Mouse (Mus musculus): ENCODE measurements around the gene Zmiz1. TPM values are rescaled to one million over a fixed set of nuclear protein-coding genes. Genes with fewer than 3 reads are reported as not detected.

Zmiz1 gene
- polyA plus RNA-seq, 1 experiment from 2014 or later: 45.8 TPM

GRCm38 (mm10) chr14:25516640-25517591, 57.9 kb downstream of the Zmiz1 start:
- Histone ChIP-seq H3K4me3 (0 out of 2 replicates have a peak overlapping the region, but pooled peaks have one; percentile 6), H3K36me3 (peaks cover 10% of the 10 kb centered on the region), H3K27me3 (ENCODE audit: insufficient read depth, poor library complexity, severe bottlenecking) (no peaks in the 10 kb centered on the region), H3K9me3 (no peaks in the 10 kb centered on the region), H3K4me1 (peaks cover 98% of the 10 kb centered on the region), H3K27ac (peak overlapping the region; percentile 87)
- DNase-seq (ENCODE audit: low spot score): no peak
- 18% methylated on average over 13 of the region's 13 CpGs for WGBS

DNA sequence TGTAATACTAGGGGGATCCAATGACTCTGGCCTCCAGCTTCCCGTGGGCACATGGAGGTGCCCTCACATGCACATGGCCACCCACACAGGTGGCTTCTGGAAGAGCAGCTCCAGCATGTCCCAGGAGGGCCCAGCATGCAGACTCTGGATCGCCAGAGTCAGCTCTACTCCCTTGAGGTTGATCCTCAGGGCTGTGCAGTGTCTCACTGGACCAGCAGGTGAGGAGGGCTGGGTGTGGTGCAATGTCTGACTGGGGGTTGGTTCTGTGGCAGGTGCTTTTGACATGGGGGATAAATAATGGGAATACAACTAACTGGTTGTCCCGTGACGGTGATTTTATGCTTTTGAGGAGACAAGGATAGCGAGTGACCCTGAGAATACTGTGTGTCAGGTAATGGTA, 59.7 kb downstream of the Zmiz1 start:
- WGBS: 92% methylated on average over 5 of the region's 5 CpGs
- peaks cover 5% of the 10 kb centered on the region; the same call in 1 of the 2 replicates for H3K36me3 ChIP-seq
- no peak for DNase-seq (ENCODE audit: low spot score)
- H3K27me3 ChIP-seq (ENCODE audit: insufficient read depth, poor library complexity, severe bottlenecking): no peaks in the 10 kb centered on the region
- no peaks in the 10 kb centered on the region for H3K9me3 ChIP-seq
- no peak overlapping the region for H3K4me3 ChIP-seq
- peaks cover 98% of the 10 kb centered on the region for H3K4me1 ChIP-seq
- H3K27ac ChIP-seq: peak overlapping the region; percentile 48; the same call in 1 of the 2 replicates

- Histone ChIP-seq H3K4me1 (peaks cover 99% of the 10 kb centered on the region), H3K4me3 (no peak overlapping the region), H3K36me3 (peaks cover 11% of the 10 kb centered on the region; the same call in 1 of the 2 replicates), H3K27me3 (ENCODE audit: insufficient read depth, poor library complexity, severe bottlenecking) (no peaks in the 10 kb centered on the region), H3K27ac (peak overlapping the region; percentile 87), H3K9me3 (no peaks in the 10 kb centered on the region)
- no peak for DNase-seq (ENCODE audit: low spot score)
- WGBS: 42% methylated on average over 4 of the region's 4 CpGs
Measured at GRCm38 (mm10) chr14:25519656-25520055, 60.7 kb downstream of the Zmiz1 start.

- no peaks in the 10 kb centered on the region for H3K27me3 ChIP-seq (ENCODE audit: insufficient read depth, poor library complexity, severe bottlenecking)
- DNase-seq (ENCODE audit: low spot score): no peak
- peak overlapping the region; percentile 87 for H3K27ac ChIP-seq
- no peaks in the 10 kb centered on the region for H3K9me3 ChIP-seq
- WGBS: 74% methylated on average over 4 of the region's 4 CpGs
- H3K36me3 ChIP-seq: peaks cover 6% of the 10 kb centered on the region; the same call in 1 of the 2 replicates
- H3K4me3 ChIP-seq: no peak overlapping the region
- peaks cover 99% of the 10 kb centered on the region for H3K4me1 ChIP-seq
Measured at GRCm38 (mm10) chr14:25520589-25520988, 61.6 kb downstream of the Zmiz1 start.

- H3K9me3 ChIP-seq: no peaks in the 10 kb centered on the region
- H3K36me3 ChIP-seq: peaks cover 6% of the 10 kb centered on the region; the same call in 1 of the 2 replicates
- no peak overlapping the region for H3K4me3 ChIP-seq
- WGBS: 62% methylated on average over 9 of the region's 9 CpGs
- peaks cover 99% of the 10 kb centered on the region for H3K4me1 ChIP-seq
- H3K27ac ChIP-seq: peak overlapping the region; percentile 87
- DNase-seq (ENCODE audit: low spot score): no peak
- H3K27me3 ChIP-seq (ENCODE audit: insufficient read depth, poor library complexity, severe bottlenecking): no peaks in the 10 kb centered on the region
Measured at GRCm38 (mm10) chr14:25520991-25521390, 62.0 kb downstream of the Zmiz1 start.

- 68% methylated on average over 4 of the region's 4 CpGs for WGBS
- H3K27me3 ChIP-seq (ENCODE audit: insufficient read depth, poor library complexity, severe bottlenecking): no peaks in the 10 kb centered on the region
- peaks cover 99% of the 10 kb centered on the region for H3K4me1 ChIP-seq
- H3K9me3 ChIP-seq: no peaks in the 10 kb centered on the region
- peaks cover 7% of the 10 kb centered on the region; the same call in 1 of the 2 replicates for H3K36me3 ChIP-seq
- peak overlapping the region; percentile 87; the same call in 1 of the 2 replicates for H3K27ac ChIP-seq
- H3K4me3 ChIP-seq: no peak overlapping the region
- DNase-seq (ENCODE audit: low spot score): no peak
Measured at GRCm38 (mm10) chr14:25521500-25521899, 62.5 kb downstream of the Zmiz1 start.

GRCm38 (mm10) chr14:25522415-25522814, 63.4 kb downstream of the Zmiz1 start:
- peaks cover 99% of the 10 kb centered on the region for H3K4me1 ChIP-seq
- WGBS: 16% methylated on average over 4 of the region's 4 CpGs
- no peaks in the 10 kb centered on the region for H3K9me3 ChIP-seq
- peaks cover 8% of the 10 kb centered on the region; the same call in 1 of the 2 replicates for H3K36me3 ChIP-seq
- peak; percentile 95 for DNase-seq (ENCODE audit: low spot score)
- no peak overlapping the region for H3K4me3 ChIP-seq
- H3K27ac ChIP-seq: peak overlapping the region; percentile 87
- no peaks in the 10 kb centered on the region for H3K27me3 ChIP-seq (ENCODE audit: insufficient read depth, poor library complexity, severe bottlenecking)

DNA sequence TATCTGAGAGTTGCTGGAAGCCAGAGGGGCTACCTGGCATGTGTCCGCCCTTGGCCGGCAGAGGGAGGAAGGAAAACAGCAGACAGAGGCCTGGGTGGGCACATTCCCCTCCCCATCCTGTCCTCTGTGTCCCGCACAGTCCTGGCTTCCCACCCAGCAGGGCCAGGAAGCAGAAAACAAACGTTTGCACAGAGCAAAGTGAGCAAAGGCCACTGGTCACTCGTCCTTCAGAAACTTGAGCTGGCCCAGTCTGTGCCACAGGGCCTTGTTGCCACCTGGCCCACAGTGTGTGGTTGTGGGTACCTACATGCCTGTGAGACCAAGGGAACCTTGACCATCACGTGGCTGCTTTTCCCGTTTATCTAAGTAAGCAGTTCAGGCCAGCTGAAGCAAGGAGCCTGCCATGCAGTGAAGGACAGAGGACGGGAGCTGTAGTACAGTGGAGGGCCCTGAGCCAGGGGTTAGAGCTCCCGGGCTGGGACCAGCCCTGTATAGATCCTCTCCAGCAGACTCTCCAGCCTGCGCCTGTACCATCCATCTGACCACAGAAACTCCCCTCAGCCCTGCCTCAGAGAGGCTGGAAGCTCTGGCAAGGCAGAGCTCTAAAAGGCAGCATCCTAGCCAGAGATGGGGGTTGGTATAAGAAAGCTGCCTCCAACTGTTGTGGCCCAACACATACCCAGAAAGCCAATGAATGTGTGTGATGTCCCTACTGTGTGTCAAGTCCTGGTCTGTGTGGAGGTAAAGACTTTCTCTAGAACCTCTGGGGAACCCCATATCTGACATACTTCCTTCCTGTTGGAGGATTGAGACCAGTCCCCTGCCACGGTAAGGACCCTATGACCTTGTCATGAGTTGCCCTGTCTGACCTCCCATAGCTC, 64.5 kb downstream of the Zmiz1 start:
- peaks cover 99% of the 10 kb centered on the region for H3K4me1 ChIP-seq
- H3K9me3 ChIP-seq: no peaks in the 10 kb centered on the region
- WGBS: 27% methylated on average over 11 of the region's 11 CpGs
- peak overlapping the region; percentile 87 for H3K27ac ChIP-seq
- no peak overlapping the region for H3K4me3 ChIP-seq
- H3K27me3 ChIP-seq (ENCODE audit: insufficient read depth, poor library complexity, severe bottlenecking): no peaks in the 10 kb centered on the region
- no peak for DNase-seq (ENCODE audit: low spot score)
- H3K36me3 ChIP-seq: peaks cover 8% of the 10 kb centered on the region

- peak overlapping the region; percentile 87 for H3K27ac ChIP-seq
- peaks cover 98% of the 10 kb centered on the region for H3K4me1 ChIP-seq
- H3K9me3 ChIP-seq: no peaks in the 10 kb centered on the region
- WGBS: 62% methylated on average over 9 of the region's 9 CpGs
- no peaks in the 10 kb centered on the region for H3K27me3 ChIP-seq (ENCODE audit: insufficient read depth, poor library complexity, severe bottlenecking)
- peak; percentile 86 for DNase-seq (ENCODE audit: low spot score)
- H3K36me3 ChIP-seq: peaks cover 12% of the 10 kb centered on the region
- H3K4me3 ChIP-seq: no peak overlapping the region
Measured at GRCm38 (mm10) chr14:25524111-25524495, 65.1 kb downstream of the Zmiz1 start.

DNA sequence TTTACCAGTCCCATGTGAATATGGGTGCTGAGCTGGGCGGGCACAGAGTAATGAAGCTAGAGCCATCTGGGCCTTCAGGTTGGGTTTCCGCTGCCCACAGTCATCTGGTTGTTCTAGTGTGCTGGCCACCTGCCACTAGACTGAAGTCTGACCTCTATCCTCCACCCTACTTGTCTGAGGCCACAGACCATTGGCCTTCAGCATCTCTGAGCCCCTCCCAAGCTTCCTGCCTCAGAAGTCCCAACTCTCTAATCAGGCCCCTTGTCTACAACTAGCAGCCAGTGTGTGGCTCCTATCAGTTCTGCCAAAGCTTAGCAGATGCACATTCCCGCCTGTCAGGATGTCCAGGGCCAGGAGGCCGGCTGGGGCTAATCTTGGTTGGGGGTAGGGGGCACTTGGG, 65.9 kb downstream of the Zmiz1 start:
- peak; percentile 97 for DNase-seq (ENCODE audit: low spot score)
- Histone ChIP-seq H3K27me3 (ENCODE audit: insufficient read depth, poor library complexity, severe bottlenecking) (no peaks in the 10 kb centered on the region), H3K36me3 (peaks cover 16% of the 10 kb centered on the region), H3K4me1 (peaks cover 91% of the 10 kb centered on the region), H3K27ac (peak overlapping the region; percentile 87), H3K9me3 (no peaks in the 10 kb centered on the region), H3K4me3 (no peak overlapping the region)
- 25% methylated on average over 4 of the region's 4 CpGs for WGBS

GRCm38 (mm10) chr14:25525729-25526128, 66.7 kb downstream of the Zmiz1 start:
- no peaks in the 10 kb centered on the region for H3K9me3 ChIP-seq
- H3K4me1 ChIP-seq: peaks cover 91% of the 10 kb centered on the region
- H3K36me3 ChIP-seq: peaks cover 18% of the 10 kb centered on the region
- H3K27ac ChIP-seq: peak overlapping the region; percentile 87
- DNase-seq (ENCODE audit: low spot score): no peak
- no peak overlapping the region for H3K4me3 ChIP-seq
- no peaks in the 10 kb centered on the region for H3K27me3 ChIP-seq (ENCODE audit: insufficient read depth, poor library complexity, severe bottlenecking)
- 45% methylated on average over 8 of the region's 8 CpGs for WGBS

DNA sequence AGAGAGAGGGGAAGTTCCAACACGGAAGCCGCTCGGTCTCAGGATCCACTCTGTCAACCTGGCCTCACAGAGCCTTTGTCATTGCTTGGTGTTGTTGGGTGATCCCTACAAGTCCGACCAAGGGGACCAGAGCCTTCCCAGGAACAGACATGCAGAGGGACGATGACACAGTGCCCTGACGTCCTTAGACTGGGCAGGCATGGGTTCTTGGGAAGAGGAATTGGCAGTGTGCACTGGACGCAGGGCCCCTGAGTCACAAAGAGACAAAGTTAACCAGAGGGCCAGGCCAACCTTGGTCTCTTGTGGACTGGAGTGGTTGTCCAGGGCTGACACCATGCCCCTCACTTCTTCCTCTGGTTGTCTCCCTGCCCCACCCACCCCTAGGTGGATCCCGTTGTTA, 67.9 kb downstream of the Zmiz1 start:
- peaks cover 18% of the 10 kb centered on the region for H3K36me3 ChIP-seq
- WGBS: 87% methylated on average over 7 of the region's 8 CpGs
- H3K4me1 ChIP-seq: peaks cover 91% of the 10 kb centered on the region
- H3K4me3 ChIP-seq: no peak overlapping the region
- H3K9me3 ChIP-seq: no peaks in the 10 kb centered on the region
- H3K27me3 ChIP-seq (ENCODE audit: insufficient read depth, poor library complexity, severe bottlenecking): no peaks in the 10 kb centered on the region
- H3K27ac ChIP-seq: peak overlapping the region; percentile 87
- no peak for DNase-seq (ENCODE audit: low spot score)

All from heart, embryonic 10.5 days (tissue).